Mouse (Mus musculus): Measurements from ENCODE around the gene Leng1. TPM values are rescaled to one million over a fixed set of nuclear protein-coding genes. Genes with fewer than 3 reads are reported as not detected.

The Leng1 gene
- polyA plus RNA-seq, 1 experiment from 2014 or later, result 13.1 TPM

GRCm38 (mm10) chr7:3630478-3630815, 35.2 kb downstream of the Leng1 start:
- Histone ChIP-seq H3K36me3 (ENCODE audit: control insufficient read depth, insufficient read depth, low read length) (peaks cover 39% of the 10 kb centered on the region), H3K9me3 (ENCODE audit: control insufficient read depth, low read length) (no peaks in the 10 kb centered on the region), H3K4me2 (ENCODE audit: low read depth, low read length) (peak overlapping the region; percentile 96), H3K4me1 (ENCODE audit: control insufficient read depth, insufficient read depth, low read length) (peaks cover 13% of the 10 kb centered on the region), H3K27ac (replicated peaks; ENCODE audit: low read depth, low read length) (no peak overlapping the region), H3K27me3 (replicated peaks; ENCODE audit: control insufficient read depth, insufficient read depth, low read length) (no peaks in the 10 kb centered on the region), H3K4me3 (ENCODE audit: low read depth, low read length) (peak overlapping the region; percentile 50), H3K9ac (ENCODE audit: low read depth, low read length) (peak overlapping the region; percentile 81)
- no peak for ATAC-seq (ENCODE audit: low read depth)
- WGBS, result 49% methylated on average over 3 of the region's 3 CpGs
- no peak for DNase-seq (ENCODE audit: low spot score)

- peaks cover 34% of the 10 kb centered on the region for H3K36me3 ChIP-seq (ENCODE audit: control insufficient read depth, insufficient read depth, low read length)
These were observed 35.8 kb downstream of the Leng1 start, which contains the start of the genes Tfpt and Prpf31 for GRCm38 (mm10) chr7:3629543-3630477. TSS of gene Tfpt (minus strand) at chr7:3629929. TSS of gene Prpf31 (plus strand) at chr7:3629985.

DNA sequence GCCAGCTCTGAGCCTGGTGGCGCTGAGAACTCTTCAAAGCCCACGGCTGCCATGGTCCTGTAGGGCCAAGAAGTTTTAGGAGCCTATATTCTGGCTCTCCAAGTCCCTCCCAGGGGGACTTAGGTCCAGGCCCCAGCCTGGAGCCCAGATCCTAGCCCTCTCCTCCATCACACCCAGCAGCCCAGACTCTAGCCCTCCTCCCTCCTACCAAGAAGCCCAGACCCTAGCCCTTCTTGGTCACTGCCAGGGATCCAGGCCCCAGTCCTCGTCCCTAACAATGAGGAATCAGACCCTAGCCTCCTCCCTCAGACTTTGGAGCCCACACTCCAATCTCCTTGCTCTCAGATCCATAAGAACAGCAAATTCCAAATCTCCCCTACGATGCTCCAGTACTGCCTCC, 36.6 kb downstream of the Leng1 start:
- peaks cover 32% of the 10 kb centered on the region; the same call in 1 of the 2 replicates for H3K36me3 ChIP-seq (ENCODE audit: control insufficient read depth, insufficient read depth, low read length)
- no peaks in the 10 kb centered on the region for H3K27me3 ChIP-seq (replicated peaks; ENCODE audit: control insufficient read depth, insufficient read depth, low read length)
- peak overlapping the region; percentile 96 for H3K4me2 ChIP-seq (ENCODE audit: low read depth, low read length)
- peak overlapping the region; percentile 50 for H3K4me3 ChIP-seq (ENCODE audit: low read depth, low read length)
- ATAC-seq (ENCODE audit: low read depth) (no peak; the same call in 1 of the 2 replicates), DNase-seq (ENCODE audit: low spot score) (no peak)
- peak overlapping the region; percentile 81 for H3K9ac ChIP-seq (ENCODE audit: low read depth, low read length)
- H3K4me1 ChIP-seq (ENCODE audit: control insufficient read depth, insufficient read depth, low read length), result peaks cover 13% of the 10 kb centered on the region
- peak overlapping the region; percentile 85; the same call in 1 of the 2 replicates for H3K27ac ChIP-seq (replicated peaks; ENCODE audit: low read depth, low read length)
- H3K9me3 ChIP-seq (ENCODE audit: control insufficient read depth, low read length), result no peaks in the 10 kb centered on the region
- WGBS, result 40% methylated on average over 4 of the region's 4 CpGs

More at GRCm38 (mm10) chr7:3629543-3630477, 35.8 kb downstream of the Leng1 start, which contains the start of the genes Tfpt and Prpf31:
- ATAC-seq (ENCODE audit: low read depth), result peak; percentile 92
- H3K9ac ChIP-seq (ENCODE audit: low read depth, low read length), result peak within 1 kb of the TSS; percentile 81
- 1% methylated on average over 47 of the region's 47 CpGs for WGBS
- H3K4me1 ChIP-seq (ENCODE audit: control insufficient read depth, insufficient read depth, low read length), result peaks cover 13% of the 10 kb centered on the region
- H3K9me3 ChIP-seq (ENCODE audit: control insufficient read depth, low read length), result no peaks in the 10 kb centered on the region
- H3K27me3 ChIP-seq (replicated peaks; ENCODE audit: control insufficient read depth, insufficient read depth, low read length), result no peaks in the 10 kb centered on the region
- peak; percentile 98 for DNase-seq (ENCODE audit: low spot score)
- H3K4me3 ChIP-seq (ENCODE audit: low read depth, low read length), result peak within 1 kb of the TSS; percentile 50
- peak within 1 kb of the TSS; percentile 96 for H3K4me2 ChIP-seq (ENCODE audit: low read depth, low read length)
- peak within 1 kb of the TSS; percentile 85 for H3K27ac ChIP-seq (replicated peaks; ENCODE audit: low read depth, low read length)

- DNase-seq (ENCODE audit: low spot score), result peak; percentile 97
These were observed 48.2 kb downstream of the Leng1 start, which contains the start of gene Ndufa3 for GRCm38 (mm10) chr7:3617242-3617995. TSS of gene Ndufa3 (plus strand) at chr7:3617373.

GRCm38 (mm10) chr7:3616389-3617241, 49.0 kb downstream of the Leng1 start:
- no peak overlapping the region for H3K27ac ChIP-seq (replicated peaks; ENCODE audit: low read depth, low read length)
- ATAC-seq (ENCODE audit: low read depth) (no peak), DNase-seq (ENCODE audit: low spot score) (no peak)
- H3K27me3 ChIP-seq (replicated peaks; ENCODE audit: control insufficient read depth, insufficient read depth, low read length), result no peaks in the 10 kb centered on the region
- H3K4me2 ChIP-seq (ENCODE audit: low read depth, low read length), result 0 out of 2 replicates have a peak overlapping the region, but pooled peaks have one; percentile 61
- peak overlapping the region; percentile 80 for H3K4me3 ChIP-seq (ENCODE audit: low read depth, low read length)
- H3K4me1 ChIP-seq (ENCODE audit: control insufficient read depth, insufficient read depth, low read length), result no peaks in the 10 kb centered on the region
- H3K36me3 ChIP-seq (ENCODE audit: control insufficient read depth, insufficient read depth, low read length), result peaks cover 26% of the 10 kb centered on the region
- 39% methylated on average over 6 of the region's 6 CpGs for WGBS
- no peak overlapping the region for H3K9ac ChIP-seq (ENCODE audit: low read depth, low read length)
- H3K9me3 ChIP-seq (ENCODE audit: control insufficient read depth, low read length), result no peaks in the 10 kb centered on the region

More at GRCm38 (mm10) chr7:3617242-3617995, 48.2 kb downstream of the Leng1 start, which contains the start of gene Ndufa3:
- Histone ChIP-seq H3K4me2 (ENCODE audit: low read depth, low read length) (peak within 1 kb of the TSS; percentile 61), H3K4me3 (ENCODE audit: low read depth, low read length) (peak within 1 kb of the TSS; percentile 80), H3K27me3 (replicated peaks; ENCODE audit: control insufficient read depth, insufficient read depth, low read length) (no peaks in the 10 kb centered on the region), H3K27ac (replicated peaks; ENCODE audit: low read depth, low read length) (peak within 1 kb of the TSS; percentile 76), H3K9ac (ENCODE audit: low read depth, low read length) (peak within 1 kb of the TSS; percentile 91), H3K9me3 (ENCODE audit: control insufficient read depth, low read length) (no peaks in the 10 kb centered on the region), H3K36me3 (ENCODE audit: control insufficient read depth, insufficient read depth, low read length) (peaks cover 29% of the 10 kb centered on the region), H3K4me1 (ENCODE audit: control insufficient read depth, insufficient read depth, low read length) (no peaks in the 10 kb centered on the region)
- WGBS, result 3% methylated on average over 29 of the region's 32 CpGs
- ATAC-seq (ENCODE audit: low read depth), result peak; percentile 98

DNA sequence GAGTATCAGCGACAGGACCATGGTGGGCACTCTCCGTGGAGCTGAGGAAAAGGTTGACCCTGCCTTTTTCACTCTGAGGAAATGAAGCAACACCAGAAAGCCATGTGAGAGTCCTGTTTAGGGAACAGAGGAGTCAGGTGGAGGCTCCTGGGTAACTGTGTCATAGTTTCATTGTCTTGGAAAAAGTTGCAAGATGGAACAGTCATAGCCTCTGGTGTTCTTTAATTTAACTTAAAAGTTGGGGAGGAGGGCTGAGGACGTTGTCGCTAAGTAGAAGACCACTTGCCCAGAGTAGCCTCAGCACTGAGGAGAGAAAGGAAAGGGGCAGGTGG, 49.6 kb downstream of the Leng1 start, which contains the start of gene Oscar:
TSS of gene Oscar (minus strand) at position 101 of the 332 bp plus-strand sequence.
- ATAC-seq (ENCODE audit: low read depth) (no peak), DNase-seq (ENCODE audit: low spot score) (no peak)
- no peaks in the 10 kb centered on the region for H3K9me3 ChIP-seq (ENCODE audit: control insufficient read depth, low read length)
- no peak within 1 kb of the TSS for H3K27ac ChIP-seq (replicated peaks; ENCODE audit: low read depth, low read length)
- 0 out of 2 replicates have a peak within 1 kb of the TSS, but pooled peaks have one; percentile 61 for H3K4me2 ChIP-seq (ENCODE audit: low read depth, low read length)
- no peaks in the 10 kb centered on the region for H3K4me1 ChIP-seq (ENCODE audit: control insufficient read depth, insufficient read depth, low read length)
- 80% methylated on average over 4 of the region's 4 CpGs for WGBS
- peak within 1 kb of the TSS; percentile 80 for H3K4me3 ChIP-seq (ENCODE audit: low read depth, low read length)
- H3K9ac ChIP-seq (ENCODE audit: low read depth, low read length), result no peak within 1 kb of the TSS
- no peaks in the 10 kb centered on the region for H3K27me3 ChIP-seq (replicated peaks; ENCODE audit: control insufficient read depth, insufficient read depth, low read length)
- H3K36me3 ChIP-seq (ENCODE audit: control insufficient read depth, insufficient read depth, low read length), result peaks cover 22% of the 10 kb centered on the region

- no peak overlapping the region for H3K4me2 ChIP-seq (ENCODE audit: low read depth, low read length)
- ATAC-seq (ENCODE audit: low read depth), result no peak
- 76% methylated on average over 3 of the region's 3 CpGs for whole genome bisulfite sequencing
These were observed 51.6 kb downstream of the Leng1 start for GRCm38 (mm10) chr7:3614021-3614420.

More at GRCm38 (mm10) chr7:3614021-3614420, 51.6 kb downstream of the Leng1 start:
- Histone ChIP-seq H3K4me1 (ENCODE audit: control insufficient read depth, insufficient read depth, low read length) (no peaks in the 10 kb centered on the region), H3K27me3 (replicated peaks; ENCODE audit: control insufficient read depth, insufficient read depth, low read length) (no peaks in the 10 kb centered on the region), H3K4me3 (ENCODE audit: low read depth, low read length) (no peak overlapping the region), H3K9me3 (ENCODE audit: control insufficient read depth, low read length) (no peaks in the 10 kb centered on the region), H3K9ac (ENCODE audit: low read depth, low read length) (no peak overlapping the region), H3K27ac (replicated peaks; ENCODE audit: low read depth, low read length) (no peak overlapping the region), H3K36me3 (ENCODE audit: control insufficient read depth, insufficient read depth, low read length) (peaks cover 3% of the 10 kb centered on the region; the same call in 1 of the 2 replicates)
- DNase-seq (ENCODE audit: low spot score), result no peak
